Mouse (Mus musculus): ENCODE measurements at regions not wholly inside any gene's neighbourhood (a gene's known extent, or its start where the extent isn't known, plus 50 kb on each side); places are given as distances from the start of the nearest gene placed in this dataset.

DNA sequence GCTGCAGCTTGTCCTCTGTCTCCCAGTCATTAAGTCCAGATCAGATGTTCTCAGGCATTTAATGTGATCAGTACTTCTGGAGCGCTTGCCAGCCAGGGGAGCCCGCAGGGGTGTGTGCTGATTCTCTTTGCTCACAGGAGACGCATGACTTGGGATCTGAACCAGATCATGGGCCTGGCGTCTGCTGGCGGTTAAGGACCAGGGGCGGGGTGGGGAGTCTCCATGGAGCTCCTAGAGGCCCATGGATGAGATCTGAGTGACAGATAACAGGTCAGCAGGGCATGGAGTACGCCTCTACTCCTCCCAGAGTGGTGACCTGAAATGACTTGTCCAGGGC, 136.7 kb upstream of the Hdac4 start:
- Histone ChIP-seq H3K4me2 (replicated peaks) (no peak overlapping the region), H3K9ac (replicated peaks) (no peak overlapping the region), H3K9me3 (no peaks in the 10 kb centered on the region), H3K4me3 (replicated peaks) (no peak overlapping the region), H3K4me1 (replicated peaks) (no peaks in the 10 kb centered on the region), H3K27ac (no peak overlapping the region), H3K27me3 (no peaks in the 10 kb centered on the region), H3K36me3 (no peaks in the 10 kb centered on the region)
- no peak for ATAC-seq
- 82% methylated on average over 7 of the region's 7 CpGs for WGBS

DNA sequence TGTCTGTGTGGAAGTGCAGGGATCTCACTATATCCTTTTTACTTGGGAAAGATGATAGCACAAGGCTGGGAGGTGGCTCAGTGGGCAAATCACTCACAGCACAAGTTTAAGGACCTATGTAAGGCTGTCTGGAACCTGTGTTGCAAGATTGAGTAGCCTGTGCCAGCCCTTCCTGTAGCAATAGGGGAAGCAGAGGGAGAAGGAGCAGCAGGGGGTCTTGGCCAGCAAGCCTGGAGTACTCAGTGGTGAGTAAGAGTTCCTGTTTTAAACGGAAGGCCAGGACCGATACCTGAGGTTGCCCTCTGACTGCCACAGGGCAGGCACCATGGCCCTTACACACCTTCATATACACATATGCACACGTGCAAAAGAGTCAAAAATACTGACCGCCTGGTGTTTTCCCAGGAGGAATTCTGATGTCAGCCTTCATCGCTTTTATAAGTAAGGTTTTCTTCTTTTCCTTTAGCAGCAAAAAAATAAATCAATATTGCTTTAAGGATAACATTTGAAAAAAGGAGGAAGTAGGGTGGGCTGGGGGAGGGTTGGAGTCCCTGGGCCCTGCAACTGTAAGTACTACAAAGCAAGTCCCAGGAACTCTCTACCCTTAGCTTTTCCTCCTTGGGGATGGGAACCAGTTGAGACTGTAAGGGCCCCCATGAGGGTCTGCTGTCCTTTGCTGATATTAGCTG, 136.2 kb upstream of the Hdac4 start:
- H3K9ac ChIP-seq (replicated peaks), result no peak overlapping the region
- no peak overlapping the region for H3K4me3 ChIP-seq (replicated peaks)
- WGBS, result 79% methylated on average over 5 of the region's 5 CpGs
- no peak overlapping the region for H3K4me2 ChIP-seq (replicated peaks)
- ATAC-seq, result no peak
- H3K4me1 ChIP-seq (replicated peaks), result no peaks in the 10 kb centered on the region
- H3K9me3 ChIP-seq, result no peaks in the 10 kb centered on the region
- H3K27ac ChIP-seq, result no peak overlapping the region
- H3K36me3 ChIP-seq, result no peaks in the 10 kb centered on the region
- H3K27me3 ChIP-seq, result no peaks in the 10 kb centered on the region

DNA sequence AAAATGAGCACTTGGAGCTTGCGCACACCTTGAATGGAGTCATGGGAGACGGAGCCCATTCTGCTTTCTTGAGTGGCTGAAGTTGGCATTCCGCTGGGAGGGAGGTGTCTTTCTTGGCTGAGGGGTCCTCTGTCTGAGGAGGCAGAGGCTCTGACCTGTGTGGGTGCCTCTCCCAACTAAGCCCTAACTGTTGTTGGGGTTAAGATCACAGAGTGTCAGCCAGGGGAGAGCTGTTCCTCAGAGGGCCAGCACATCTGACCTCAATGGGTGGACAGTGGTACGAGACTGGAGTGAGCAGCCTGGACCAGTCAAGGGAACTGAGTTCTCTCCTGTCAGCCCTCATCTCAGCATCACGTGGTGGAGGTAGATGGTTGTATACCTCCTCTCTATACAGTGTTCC, 134.7 kb upstream of the Hdac4 start:
- Histone ChIP-seq H3K4me3 (replicated peaks) (no peak overlapping the region), H3K36me3 (no peaks in the 10 kb centered on the region), H3K9me3 (no peaks in the 10 kb centered on the region), H3K27me3 (no peaks in the 10 kb centered on the region), H3K4me1 (replicated peaks) (no peaks in the 10 kb centered on the region), H3K9ac (replicated peaks) (no peak overlapping the region), H3K4me2 (replicated peaks) (no peak overlapping the region), H3K27ac (no peak overlapping the region)
- ATAC-seq, result no peak
- 83% methylated on average over 5 of the region's 5 CpGs for WGBS

DNA sequence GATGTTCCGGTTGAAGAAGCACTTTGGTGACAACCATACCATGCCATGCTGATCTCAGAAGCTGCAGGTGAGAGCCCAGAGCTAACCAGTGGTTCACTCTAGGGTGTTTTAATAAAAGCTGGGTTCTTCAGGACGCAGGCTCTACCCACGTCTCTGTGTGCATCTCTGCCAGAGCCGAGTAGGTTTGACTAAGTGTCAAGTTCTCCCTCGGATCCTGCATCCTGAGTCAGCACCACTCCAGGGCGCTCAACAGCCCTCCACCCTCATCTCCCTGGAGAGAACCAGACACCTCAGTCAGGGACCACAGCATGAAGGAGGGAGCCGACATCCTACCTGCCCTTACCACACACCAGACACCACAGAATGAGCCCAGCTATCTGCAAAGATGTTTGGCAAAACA, 134.0 kb upstream of the Hdac4 start:
- WGBS, result 86% methylated on average over 7 of the region's 7 CpGs
- no peak overlapping the region for H3K4me3 ChIP-seq (replicated peaks)
- H3K4me1 ChIP-seq (replicated peaks), result peaks cover under 1% of the 10 kb centered on the region; the same call in 1 of the 2 replicates
- H3K4me2 ChIP-seq (replicated peaks), result no peak overlapping the region
- H3K27ac ChIP-seq, result no peak overlapping the region
- H3K9ac ChIP-seq (replicated peaks), result no peak overlapping the region
- H3K27me3 ChIP-seq, result no peaks in the 10 kb centered on the region
- no peak for ATAC-seq
- H3K36me3 ChIP-seq, result no peaks in the 10 kb centered on the region
- H3K9me3 ChIP-seq, result no peaks in the 10 kb centered on the region

DNA sequence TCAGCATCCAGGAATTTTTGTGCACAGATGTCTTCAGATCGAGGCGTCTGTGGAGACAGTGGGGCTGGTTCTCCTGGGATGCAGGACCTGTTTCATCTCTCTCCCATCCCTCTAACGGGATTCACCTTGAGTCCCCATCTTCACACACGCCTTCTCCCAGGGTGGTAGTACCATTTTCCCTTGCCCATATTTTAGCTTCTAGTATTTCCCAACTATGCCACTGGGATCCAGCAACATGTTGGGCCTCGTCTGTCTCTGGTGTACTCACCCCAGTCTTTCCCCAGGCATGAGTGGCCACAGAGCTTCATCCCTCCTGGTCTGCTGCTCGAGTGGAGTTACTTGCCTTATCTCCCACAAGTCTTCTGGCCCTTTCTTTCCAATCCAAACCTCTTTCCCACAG, 131.6 kb upstream of the Hdac4 start:
- no peak overlapping the region for H3K4me2 ChIP-seq (replicated peaks)
- H3K9ac ChIP-seq (replicated peaks), result no peak overlapping the region
- no peaks in the 10 kb centered on the region for H3K27me3 ChIP-seq
- WGBS, result 93% methylated on average over 6 of the region's 6 CpGs
- H3K36me3 ChIP-seq, result no peaks in the 10 kb centered on the region
- no peak overlapping the region for H3K27ac ChIP-seq
- no peaks in the 10 kb centered on the region for H3K9me3 ChIP-seq
- H3K4me3 ChIP-seq (replicated peaks), result no peak overlapping the region
- H3K4me1 ChIP-seq (replicated peaks), result peaks cover 7% of the 10 kb centered on the region; the same call in 1 of the 2 replicates
- ATAC-seq, result no peak

DNA sequence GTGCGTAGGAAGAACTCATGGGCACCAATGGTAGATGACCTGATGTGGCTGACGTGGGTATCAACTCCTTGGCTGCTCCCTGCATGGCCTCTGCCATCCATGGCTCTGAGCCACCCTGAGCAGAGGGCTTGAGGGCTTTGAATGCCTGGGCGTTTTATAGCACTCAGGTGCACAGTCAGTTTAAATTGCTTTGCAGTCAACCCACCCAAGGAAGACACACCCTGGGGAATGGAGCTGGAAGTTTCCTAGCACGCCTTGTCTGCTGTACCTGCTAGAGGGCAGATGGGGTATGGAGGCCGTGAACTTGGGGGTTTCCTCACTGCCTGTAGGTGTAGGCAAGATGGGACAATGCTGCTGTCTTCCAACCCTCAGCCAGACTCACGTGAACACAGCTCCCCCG, 129.8 kb upstream of the Hdac4 start:
- WGBS, result 93% methylated on average over 7 of the region's 7 CpGs
- Histone ChIP-seq H3K4me1 (replicated peaks) (peaks cover 7% of the 10 kb centered on the region; the same call in 1 of the 2 replicates), H3K27ac (no peak overlapping the region), H3K36me3 (no peaks in the 10 kb centered on the region), H3K9ac (replicated peaks) (no peak overlapping the region), H3K4me2 (replicated peaks) (no peak overlapping the region), H3K9me3 (no peaks in the 10 kb centered on the region), H3K27me3 (no peaks in the 10 kb centered on the region), H3K4me3 (replicated peaks) (no peak overlapping the region)
- no peak for ATAC-seq

DNA sequence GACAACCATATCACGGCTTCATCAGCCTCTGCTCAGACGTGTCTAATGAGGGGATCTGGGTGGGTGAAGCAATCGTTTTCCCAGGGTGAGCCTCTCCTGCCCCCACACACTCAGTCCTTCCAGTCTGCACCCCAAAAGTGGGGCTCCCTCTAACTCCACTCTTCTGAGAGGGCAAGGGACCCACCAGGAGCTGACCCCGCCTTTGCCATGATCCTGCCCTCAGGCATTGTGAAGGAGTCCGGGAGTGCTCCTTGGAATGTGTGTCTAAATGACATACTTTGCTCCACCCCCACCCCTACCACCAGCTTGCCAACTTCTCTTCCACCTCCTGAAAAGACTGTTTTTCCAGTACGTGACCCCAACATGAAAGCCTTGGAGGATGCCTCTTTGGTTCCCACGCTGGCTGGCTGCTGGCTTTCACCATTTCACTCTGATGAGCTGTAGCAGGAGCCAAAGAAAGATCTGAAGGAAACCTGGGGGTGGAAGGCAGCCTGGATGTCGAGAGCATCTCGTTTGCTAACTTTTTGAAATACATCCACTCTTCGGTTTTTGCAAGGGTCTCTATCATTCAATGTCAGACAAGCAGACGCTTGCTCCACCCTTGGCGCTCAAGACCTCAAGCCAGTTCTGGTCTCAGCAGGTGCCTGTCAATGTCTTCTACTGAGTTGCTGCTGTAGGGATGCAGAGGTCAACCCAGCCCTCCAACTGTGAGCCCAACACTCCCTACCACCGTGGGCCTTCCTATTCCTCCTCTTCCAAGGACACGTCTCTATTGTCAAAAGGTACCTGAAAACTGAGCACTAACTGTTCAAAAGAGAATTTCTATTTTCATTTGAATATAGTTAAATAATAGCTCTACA, 128.8 kb upstream of the Hdac4 start:
- ATAC-seq, result no peak
- no peaks in the 10 kb centered on the region for H3K27me3 ChIP-seq
- WGBS, result 59% methylated on average over 14 of the region's 14 CpGs

DNA sequence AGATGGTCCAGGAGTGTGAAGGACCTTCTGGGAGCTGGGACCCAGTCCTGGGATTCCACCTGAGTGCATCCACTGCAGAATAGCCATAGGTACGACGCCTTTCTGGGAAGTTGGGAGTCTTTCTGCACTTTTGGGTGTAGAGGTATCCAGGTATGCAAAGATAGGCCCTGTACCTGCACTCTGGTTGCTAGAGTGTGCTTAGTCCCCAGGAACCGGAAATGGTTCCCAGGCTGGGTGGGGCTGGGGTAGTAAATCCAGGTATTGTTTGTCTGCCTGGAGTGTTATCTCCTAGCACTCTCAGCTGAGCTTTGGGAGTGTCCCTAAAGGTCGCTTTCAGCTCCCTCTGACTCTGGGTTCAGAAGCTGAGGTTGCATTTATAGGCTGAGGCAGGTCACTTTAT, 121.6 kb upstream of the Hdac4 start:
- no peaks in the 10 kb centered on the region for H3K9me3 ChIP-seq
- H3K4me1 ChIP-seq (replicated peaks), result no peaks in the 10 kb centered on the region
- 88% methylated on average over 4 of the region's 4 CpGs for WGBS
- no peak overlapping the region for H3K4me3 ChIP-seq (replicated peaks)
- H3K9ac ChIP-seq (replicated peaks), result no peak overlapping the region
- H3K4me2 ChIP-seq (replicated peaks), result no peak overlapping the region
- no peaks in the 10 kb centered on the region for H3K27me3 ChIP-seq
- H3K36me3 ChIP-seq, result no peaks in the 10 kb centered on the region
- H3K27ac ChIP-seq, result no peak overlapping the region
- ATAC-seq, result no peak

More for the DNA sequence above, 128.8 kb upstream of the Hdac4 start:
- H3K36me3 ChIP-seq, result no peaks in the 10 kb centered on the region
- H3K4me2 ChIP-seq (replicated peaks), result no peak overlapping the region
- no peak overlapping the region for H3K4me3 ChIP-seq (replicated peaks)
- no peak overlapping the region for H3K9ac ChIP-seq (replicated peaks)
- H3K27ac ChIP-seq, result no peak overlapping the region
- H3K9me3 ChIP-seq, result no peaks in the 10 kb centered on the region
- H3K4me1 ChIP-seq (replicated peaks), result peaks cover 7% of the 10 kb centered on the region; the same call in 1 of the 2 replicates

DNA sequence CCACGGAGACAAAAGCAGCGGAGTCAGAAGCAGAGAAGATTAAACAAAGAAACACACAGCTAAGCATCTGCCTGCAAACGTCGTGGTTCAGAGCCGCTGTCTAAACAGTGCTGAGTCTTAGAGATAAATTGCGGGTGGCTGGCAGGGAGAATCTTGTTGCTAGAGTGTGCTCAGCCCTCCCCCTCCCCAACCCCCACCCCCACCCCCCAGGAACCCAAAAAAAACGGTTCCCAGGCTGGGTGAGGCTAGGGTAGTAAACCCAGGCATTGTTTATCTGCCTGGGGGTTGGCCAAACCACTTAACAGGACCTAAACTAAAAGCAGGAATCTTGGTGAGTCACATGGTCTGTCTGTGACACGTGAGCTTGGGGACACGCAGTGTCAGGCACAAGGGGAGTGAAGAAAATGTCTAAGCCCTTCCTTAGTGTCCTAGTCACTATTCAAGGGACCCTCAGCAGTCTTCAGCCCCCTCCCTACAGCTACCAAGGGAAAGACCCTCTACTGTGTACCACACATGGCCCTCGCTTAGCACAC, 120.8 kb upstream of the Hdac4 start:
- Histone ChIP-seq H3K36me3 (no peaks in the 10 kb centered on the region), H3K4me2 (replicated peaks) (no peak overlapping the region), H3K4me3 (replicated peaks) (no peak overlapping the region), H3K4me1 (replicated peaks) (no peaks in the 10 kb centered on the region), H3K9ac (replicated peaks) (no peak overlapping the region), H3K27me3 (no peaks in the 10 kb centered on the region), H3K27ac (no peak overlapping the region), H3K9me3 (no peaks in the 10 kb centered on the region)
- ATAC-seq, result peak; percentile 62
- 36% methylated on average over 10 of the region's 10 CpGs for WGBS

DNA sequence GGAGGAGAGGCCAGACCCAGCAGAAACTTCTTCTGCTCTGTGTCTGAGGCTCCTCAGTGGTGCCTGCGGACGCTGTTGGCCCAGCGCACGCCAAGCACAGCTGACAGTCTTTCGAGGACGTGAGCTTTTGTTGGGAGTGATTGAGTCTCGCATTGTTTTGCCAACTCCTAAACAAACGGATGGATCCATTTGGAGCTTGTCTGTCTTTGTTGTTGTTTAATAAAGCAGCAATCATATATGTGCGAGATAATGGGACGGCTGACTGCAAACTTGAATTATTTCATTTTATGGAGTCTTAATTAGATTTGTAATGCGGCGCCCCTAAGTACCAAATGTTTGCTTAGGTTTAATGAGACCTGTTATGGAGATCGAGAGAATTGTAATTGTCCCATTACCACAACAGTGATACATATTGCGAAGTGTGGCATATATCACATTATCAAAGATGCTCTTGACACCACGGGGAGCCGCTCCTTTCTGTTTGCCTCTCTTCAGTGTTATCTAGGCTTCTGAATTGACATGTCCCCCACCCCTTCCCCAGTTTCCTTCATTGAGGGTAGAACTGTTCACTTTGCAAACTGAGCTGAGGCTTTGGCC, 117.6 kb upstream of the Hdac4 start:
- H3K9ac ChIP-seq (replicated peaks), result no peak overlapping the region
- 0 out of 2 replicates have a peak, but pooled peaks cover 5% of the 10 kb centered on the region for H3K9me3 ChIP-seq
- no peak overlapping the region for H3K4me3 ChIP-seq (replicated peaks)
- H3K4me1 ChIP-seq (replicated peaks), result no peaks in the 10 kb centered on the region
- no peak overlapping the region for H3K4me2 ChIP-seq (replicated peaks)
- no peak overlapping the region for H3K27ac ChIP-seq
- no peaks in the 10 kb centered on the region for H3K36me3 ChIP-seq
- 78% methylated on average over 16 of the region's 16 CpGs for WGBS
- no peak for ATAC-seq
- H3K27me3 ChIP-seq, result no peaks in the 10 kb centered on the region

DNA sequence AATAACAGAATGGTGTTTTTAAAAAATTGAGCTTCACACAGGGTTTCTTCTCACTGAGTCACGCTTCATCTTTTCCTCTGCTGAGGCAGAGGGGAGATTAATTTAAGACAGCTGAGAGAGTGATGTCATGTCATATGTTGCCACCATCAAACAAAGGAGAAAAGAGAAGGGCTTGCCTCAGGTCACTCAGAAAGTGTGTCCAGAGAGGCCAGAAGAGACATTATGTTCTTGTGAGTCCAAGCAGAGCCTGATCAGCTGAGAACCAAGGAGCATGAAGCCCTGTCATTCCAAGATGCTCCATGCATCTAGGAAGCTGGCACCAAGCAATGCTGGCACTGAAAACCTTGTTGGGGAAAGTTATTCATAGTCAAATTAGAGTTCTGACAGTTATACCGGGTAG, 114.4 kb upstream of the Hdac4 start:
- Histone ChIP-seq H3K4me2 (replicated peaks) (no peak overlapping the region), H3K4me1 (replicated peaks) (no peaks in the 10 kb centered on the region), H3K27me3 (no peaks in the 10 kb centered on the region), H3K36me3 (no peaks in the 10 kb centered on the region), H3K9ac (replicated peaks) (no peak overlapping the region), H3K4me3 (replicated peaks) (no peak overlapping the region), H3K9me3 (0 out of 2 replicates have a peak, but pooled peaks cover 10% of the 10 kb centered on the region), H3K27ac (no peak overlapping the region)
- 91% methylated on average over 2 of the region's 2 CpGs for WGBS
- no peak for ATAC-seq

DNA sequence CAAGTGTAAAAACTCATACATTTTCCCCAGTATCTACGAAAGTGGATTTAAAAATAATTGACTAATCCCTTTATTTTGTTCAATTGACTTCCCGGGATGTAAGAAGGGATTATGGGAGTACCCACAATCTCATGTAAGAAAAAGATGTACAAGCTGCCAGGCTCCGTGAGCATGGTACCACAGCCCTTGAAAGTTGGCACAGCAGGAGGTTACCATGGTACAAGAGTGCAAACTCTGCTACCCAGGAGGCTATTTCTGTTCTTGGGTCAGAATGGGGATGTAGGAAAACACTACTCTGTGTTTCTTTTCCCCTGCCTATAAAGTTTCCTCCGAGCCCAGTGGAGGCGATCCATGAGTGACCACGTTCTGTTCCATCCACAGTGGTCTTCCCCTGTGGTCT, 113.9 kb upstream of the Hdac4 start:
- H3K9ac ChIP-seq (replicated peaks), result no peak overlapping the region
- no peaks in the 10 kb centered on the region for H3K4me1 ChIP-seq (replicated peaks)
- no peak overlapping the region for H3K27ac ChIP-seq
- WGBS, result 73% methylated on average over 6 of the region's 6 CpGs
- H3K9me3 ChIP-seq, result 0 out of 2 replicates have a peak, but pooled peaks cover 10% of the 10 kb centered on the region
- H3K4me3 ChIP-seq (replicated peaks), result no peak overlapping the region
- ATAC-seq, result no peak
- no peaks in the 10 kb centered on the region for H3K36me3 ChIP-seq
- H3K4me2 ChIP-seq (replicated peaks), result no peak overlapping the region
- no peaks in the 10 kb centered on the region for H3K27me3 ChIP-seq

Measured in midbrain, embryonic 13.5 days (tissue).